Comparison of ENCODE assay signal across 8 mouse cellular contexts in genomic region chr13:62760432-62761415, GRCm38 (mm10). TPM values are rescaled to one million over a fixed set of nuclear protein-coding genes. Genes with fewer than 3 reads are reported as not detected.
DNase-seq lines count a peak whose midpoint lies in the region; ATAC-seq and TF ChIP-seq lines count a peak whose summit lies in the region.
"Not testable (repeated sequence)": the region's sequence is repeated elsewhere in the genome, so short reads cannot be mapped to it uniquely, and the experiment has no call there.

TSS of gene Platr25 (minus strand) at chr13:62760709.

- H3K4me3 ChIP-seq in bone marrow macrophage, adult 2 months (ENCODE audit: insufficient read depth, low read length): peak within 1 kb of the TSS; percentile 77
- peak within 1 kb of the TSS; percentile 70 for H3K4me3 ChIP-seq in embryonic fibroblast, embryonic 13.5 days (ENCODE audit: insufficient read depth, low read length)
- peak within 1 kb of the TSS; percentile 58 for H3K4me3 ChIP-seq in heart, embryonic 10.5 days
- H3K4me3 ChIP-seq in limb, embryonic 12.5 days (replicated peaks): peak within 1 kb of the TSS; percentile 50
- H3K4me3 ChIP-seq in midbrain, embryonic 13.5 days (replicated peaks): peak within 1 kb of the TSS; percentile 49

- H3K4me1 ChIP-seq in bone marrow macrophage, adult 2 months (ENCODE audit: control insufficient read depth, insufficient read depth, low read length); embryonic fibroblast, embryonic 13.5 days (ENCODE audit: control insufficient read depth, insufficient read depth, low read length); heart, embryonic 10.5 days; limb, embryonic 12.5 days (replicated peaks); midbrain, embryonic 13.5 days (replicated peaks): not testable (repeated sequence)

- peak within 1 kb of the TSS; percentile 60 for H3K9ac ChIP-seq in limb, embryonic 12.5 days (replicated peaks)
- H3K9ac ChIP-seq in midbrain, embryonic 13.5 days (replicated peaks): peak within 1 kb of the TSS; percentile 63

- not testable (repeated sequence) for H3K27ac ChIP-seq in bone marrow macrophage, adult 2 months (ENCODE audit: insufficient read depth, low read depth, low read length); embryonic fibroblast, embryonic 13.5 days (ENCODE audit: insufficient read depth, low read length); limb, embryonic 12.5 days; midbrain, embryonic 13.5 days
- peak within 1 kb of the TSS; percentile 64; the same call in 1 of the 2 replicates for H3K27ac ChIP-seq in heart, embryonic 10.5 days

- not testable (repeated sequence) for H3K9me3 ChIP-seq in heart, embryonic 10.5 days; limb, embryonic 12.5 days; midbrain, embryonic 13.5 days

- TF ChIP-seq POLR2A in bone marrow macrophage, adult 2 months (IDR thresholded peaks at IDR 0.05; ENCODE audit: borderline replicate concordance, low read depth, low read length): not testable (repeated sequence)
- peak; percentile 70 for TF ChIP-seq POLR2A in embryonic fibroblast, embryonic 13.5 days (IDR thresholded peaks at IDR 0.05; ENCODE audit: low read depth, low read length)

- H3K36me3 ChIP-seq in heart, embryonic 10.5 days; limb, embryonic 12.5 days; midbrain, embryonic 13.5 days: not testable (repeated sequence)

- DNase-seq in B cell, adult 2 months: peak; percentile 67 to 70
- peak; percentile 93 for DNase-seq in heart, embryonic 10.5 days (ENCODE audit: low spot score)
- peak; percentile 75 for DNase-seq in kidney, adult 9 months
- peak; percentile 59 for DNase-seq in spleen, adult 12 weeks (ENCODE audit: low spot score)

- ATAC-seq in limb, embryonic 12.5 days (ENCODE audit: insufficient number of reproducible peaks, insufficient read depth, low FRiP score, low TSS enrichment, low read depth): peak; percentile 85; the same call in 1 of the 2 replicates
- peak; percentile 98 for ATAC-seq in midbrain, embryonic 13.5 days

- not testable (repeated sequence) for H3K27me3 ChIP-seq in heart, embryonic 10.5 days (ENCODE audit: insufficient read depth, poor library complexity, severe bottlenecking); limb, embryonic 12.5 days; midbrain, embryonic 13.5 days

- WGBS in heart, embryonic 10.5 days: 8% methylated on average over 20 of the region's 20 CpGs
- WGBS in limb, embryonic 12.5 days: 9% methylated on average over 20 of the region's 20 CpGs
- 9% methylated on average over 20 of the region's 20 CpGs for WGBS in midbrain, embryonic 13.5 days

- TF ChIP-seq CTCF in bone marrow macrophage, adult 2 months (IDR thresholded peaks at IDR 0.05; ENCODE audit: low read depth, low read length); embryonic fibroblast, embryonic 13.5 days (IDR thresholded peaks at IDR 0.05; ENCODE audit: borderline replicate concordance, insufficient read depth, low read length): not testable (repeated sequence)

- peak within 1 kb of the TSS; percentile 54 for H3K4me2 ChIP-seq in limb, embryonic 12.5 days
- H3K4me2 ChIP-seq in midbrain, embryonic 13.5 days (replicated peaks): peak within 1 kb of the TSS; percentile 55

RNA-seq across cellular contexts. Expression of gene Platr25, which starts in this region (rescaled TPM):
- 14.9 and 18.6 TPM in 2 replicates for polyA plus RNA-seq in bone marrow macrophage, adult 2 months (2012; ENCODE audit: insufficient read depth, insufficient read length, missing spikeins)
- polyA plus RNA-seq in embryonic fibroblast, embryonic 13.5 days (2011; ENCODE audit: insufficient read length, low read depth, missing spikeins): 10.6 and 21.3 TPM in 2 replicates
- 17.7 and 25.2 TPM in 2 replicates for polyA plus RNA-seq in heart, embryonic 10.5 days (2016; fragmentation: Nextera tagmentation; extraction: Ambion mirVana)
- polyA plus RNA-seq in limb, embryonic 12.5 days (2016; fragmentation: Nextera tagmentation; extraction: Ambion mirVana): 38.5 and 45.0 TPM in 2 replicates
- 34.7 and 37.0 TPM in 2 replicates for polyA plus RNA-seq in midbrain, embryonic 13.5 days (2015; fragmentation: Nextera tagmentation; extraction: Ambion mirVana)
